Mouse (Mus musculus) heart, postnatal 4 days (tissue): Measurements from ENCODE around the gene Rnf215. TPM values are rescaled to one million over a fixed set of nuclear protein-coding genes. Genes with fewer than 3 reads are reported as not detected.
"Not testable (repeated sequence)": the region's sequence is repeated elsewhere in the genome, so short reads cannot be mapped to it uniquely, and the experiment has no call there.

ENCODE experiments used
- DNase-seq: peaks from one replicate; pipeline ENCODE4 v3.0.0; 2021
- total RNA-seq, 2 experiments: library from RNA; stranded (reverse); gene quantifications; 2 replicates each; pipeline ENCODE4 v1.2.3; 2021

The Rnf215 gene
- total RNA-seq, 2 experiments from 2014 or later = 17.5 to 18.3 TPM

DNA sequence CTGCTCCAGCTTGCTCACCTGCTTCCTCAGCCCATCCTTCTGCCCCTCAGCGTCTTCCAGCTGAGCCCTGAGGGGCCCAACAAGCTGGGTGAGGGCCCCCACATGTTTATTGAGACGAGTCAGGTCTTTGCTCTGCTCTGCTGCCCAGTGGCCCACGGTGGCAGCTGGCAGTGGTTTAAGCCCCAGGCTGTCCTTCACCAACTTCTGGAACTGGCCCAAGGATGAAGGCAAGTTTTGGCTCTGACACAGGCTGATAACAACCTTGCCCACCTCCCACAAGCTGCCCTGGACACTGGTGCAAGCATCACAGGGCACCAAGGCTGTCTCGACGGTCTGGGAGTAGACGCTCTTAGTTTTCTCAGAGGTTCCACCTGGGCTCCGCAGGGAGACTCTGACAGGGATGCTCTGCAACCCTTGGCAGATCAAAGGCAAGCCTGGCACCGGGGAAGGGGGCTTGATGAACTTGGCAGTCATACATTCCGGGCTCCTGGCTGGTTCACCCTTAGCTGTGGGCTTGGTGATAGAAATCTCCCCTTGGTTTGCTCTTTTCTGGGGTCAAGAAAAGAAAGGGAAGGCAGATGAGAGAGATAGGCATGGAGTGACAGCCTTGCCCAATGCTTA lies 13.6 kb downstream of the Rnf215 start:
- no peak for DNase-seq

DNA sequence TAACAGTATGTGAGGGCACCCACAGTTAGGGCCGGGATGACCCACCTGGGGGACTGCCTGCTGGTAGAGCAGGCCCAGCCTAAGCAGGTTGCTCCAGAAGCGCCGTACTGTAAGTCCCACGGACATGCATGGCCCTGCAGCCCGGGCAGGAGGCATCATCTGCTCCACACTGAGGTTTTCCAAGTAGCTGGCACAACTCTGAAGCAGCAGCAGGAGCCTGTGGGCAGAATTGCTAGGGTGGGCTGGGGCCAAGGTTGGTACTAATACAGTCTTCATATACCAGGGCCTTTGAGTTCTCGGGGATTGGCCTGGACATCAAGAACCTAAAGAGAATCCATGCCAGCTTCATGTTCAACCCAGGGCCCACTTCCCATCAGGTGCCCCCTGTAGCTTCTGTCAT lies 14.9 kb downstream of the Rnf215 start:
- DNase-seq = no peak

DNA sequence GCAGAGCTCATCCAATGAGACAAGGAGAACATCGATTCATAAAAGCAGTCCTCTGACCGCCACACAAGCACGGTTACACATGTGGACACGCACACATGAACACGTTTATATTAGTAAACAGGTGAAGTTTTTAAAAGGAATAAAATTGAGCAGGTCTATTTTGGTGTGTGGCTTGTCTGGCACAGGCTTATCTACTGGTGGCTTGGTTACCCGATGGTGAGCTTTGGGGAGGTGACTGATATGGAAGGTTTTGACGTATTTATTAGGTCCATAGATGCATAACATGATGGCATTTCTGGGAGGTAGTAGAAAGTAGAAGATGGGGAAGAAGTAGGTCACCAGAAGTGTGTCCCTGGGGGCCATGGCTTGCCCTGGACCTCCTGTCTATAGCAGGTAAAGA lies 18.7 kb downstream of the Rnf215 start:
- no peak for DNase-seq

DNA sequence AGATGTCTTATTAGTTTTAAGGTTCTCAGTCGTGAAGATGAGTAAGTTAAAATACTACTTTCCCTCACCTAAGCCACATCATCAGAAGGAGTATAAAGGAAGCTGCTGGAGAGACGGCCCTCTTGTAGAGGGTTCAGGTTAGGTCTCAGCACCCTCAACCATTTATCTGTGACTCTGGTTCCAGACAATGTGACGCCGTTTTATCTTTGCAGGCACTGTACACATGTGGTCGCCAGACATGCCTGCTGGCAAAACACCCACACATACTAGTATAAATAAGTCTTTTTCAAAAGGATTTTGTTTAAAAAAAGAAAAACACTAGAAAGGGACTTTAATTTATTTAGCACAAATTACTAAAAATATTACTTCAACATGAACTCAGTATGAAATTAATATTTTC lies 20.6 kb downstream of the Rnf215 start:
- DNase-seq = no peak

DNA sequence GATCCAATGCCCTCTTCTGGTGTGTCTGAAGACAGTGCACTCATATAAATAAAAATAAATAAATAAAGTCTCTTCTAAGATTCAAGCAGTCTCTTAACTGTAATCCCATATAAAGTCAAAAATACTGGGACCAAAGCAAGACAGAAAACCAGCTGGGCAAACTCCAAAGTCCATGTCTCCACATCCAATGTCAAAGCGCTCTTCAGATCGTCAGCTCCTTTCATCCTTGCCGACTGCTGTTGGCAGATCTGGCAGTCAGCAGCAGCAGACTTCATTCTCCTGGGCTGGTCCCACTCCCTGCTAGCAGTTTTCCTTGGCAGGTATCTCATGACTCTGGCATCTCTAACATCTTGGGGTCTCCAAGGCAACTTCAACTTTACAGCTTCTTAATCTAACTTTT lies 23.7 kb downstream of the Rnf215 start:
- DNase-seq = no peak

DNA sequence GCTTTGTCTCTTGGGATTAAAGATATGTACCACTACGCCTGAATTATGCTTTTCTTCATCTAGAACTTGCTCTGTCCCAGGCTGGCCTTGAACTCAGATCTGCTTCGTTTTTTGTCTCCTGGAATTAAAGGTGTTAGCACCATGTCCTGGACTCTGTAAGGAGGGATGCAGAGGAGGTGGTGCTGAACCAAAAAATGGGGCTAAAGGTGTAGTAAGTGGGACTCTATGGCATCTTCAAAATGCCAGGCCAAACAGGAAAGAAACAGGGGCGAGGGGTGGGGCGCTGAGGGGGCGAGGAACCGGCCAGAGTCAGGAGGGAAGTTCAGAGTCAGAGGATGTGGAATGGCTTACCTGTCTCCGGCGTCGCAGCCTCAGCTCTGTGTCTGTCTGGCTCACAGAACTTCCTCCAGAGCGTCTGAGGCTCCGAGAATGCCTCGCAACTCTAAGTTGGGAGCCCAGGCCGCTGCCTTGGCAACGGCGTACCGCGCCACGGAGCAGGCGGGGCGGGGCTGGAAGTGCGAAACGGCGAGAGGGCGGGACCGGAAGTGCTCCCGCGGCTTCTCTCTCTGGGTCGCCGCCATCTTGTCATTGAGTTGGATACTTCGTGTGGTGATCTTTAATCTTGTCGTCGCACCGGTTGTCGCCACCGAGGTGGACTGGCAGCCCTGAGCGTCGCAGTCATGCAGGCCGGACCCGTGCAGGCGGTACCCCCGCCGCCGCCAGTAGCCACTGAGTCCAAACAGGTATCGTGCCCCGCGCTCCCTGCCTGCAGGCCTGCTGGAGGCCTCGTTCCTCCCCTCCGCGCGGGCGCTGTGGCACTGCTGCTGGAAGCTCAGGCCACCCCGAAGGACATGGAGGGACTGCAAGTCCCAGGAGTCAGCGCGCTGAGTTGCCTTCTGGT lies 25.1 kb downstream of the Rnf215 start, which contains the start of the genes Ccdc157 and Sf3a1:
Gene Ccdc157, minus strand, starts transcription at position 486 of the 901 bp plus-strand sequence.
Gene Sf3a1, plus strand, starts transcription at position 543 of the 901 bp plus-strand sequence.
- peak; percentile 96 for DNase-seq

DNA sequence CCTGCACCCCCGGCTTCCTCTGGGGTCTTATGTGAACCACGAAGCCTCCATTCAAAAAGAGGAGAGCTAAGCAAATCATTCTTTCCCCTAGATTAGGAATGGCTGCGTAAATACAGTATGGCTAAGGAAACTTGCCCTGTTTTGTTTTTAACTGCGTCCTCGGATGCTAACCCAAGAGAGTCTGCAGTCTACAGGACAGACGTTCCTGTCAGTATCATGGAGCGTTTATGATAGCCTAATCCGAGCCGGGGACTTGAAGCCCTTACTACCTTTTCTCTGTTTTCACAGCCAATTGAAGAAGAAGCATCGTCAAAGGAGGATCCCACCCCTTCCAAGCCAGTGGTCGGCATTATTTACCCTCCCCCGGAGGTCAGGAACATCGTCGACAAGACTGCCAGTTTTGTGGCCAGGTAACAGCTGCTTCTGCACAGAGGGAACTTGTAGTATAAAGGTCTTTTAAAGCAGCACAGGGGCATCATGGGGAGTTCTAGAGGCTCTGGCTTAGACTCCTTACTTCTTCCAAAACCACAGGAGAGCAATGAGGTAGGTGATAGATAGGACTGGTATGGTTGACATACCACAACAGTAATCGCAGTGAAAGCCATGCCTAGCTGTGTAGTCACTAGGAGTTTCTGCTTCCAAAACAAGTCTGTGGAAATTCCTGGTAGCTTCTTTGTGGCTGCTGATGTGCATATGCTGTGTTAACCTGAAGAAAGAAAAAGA lies 25.9 kb downstream of the Rnf215 start:
- no peak for DNase-seq

DNA sequence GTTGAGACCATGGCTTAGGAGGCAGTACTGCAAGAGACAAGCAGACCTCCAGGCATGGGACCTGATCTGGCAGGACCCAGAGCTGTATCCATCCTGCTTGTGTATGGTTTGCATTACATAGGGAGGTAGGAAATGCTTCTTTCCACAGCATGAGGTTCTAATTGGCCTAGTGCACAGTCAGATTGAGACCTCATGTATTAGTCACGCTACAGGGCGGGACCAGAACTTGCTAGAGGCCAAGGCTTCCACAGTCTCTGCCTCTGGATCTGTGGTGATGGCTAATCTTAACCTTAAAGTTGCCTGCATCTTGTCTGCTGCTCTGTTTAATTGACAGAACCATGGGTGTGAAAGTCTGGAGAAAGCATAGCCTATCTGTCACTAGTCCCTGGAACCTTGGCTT lies 29.7 kb downstream of the Rnf215 start:
- DNase-seq = no peak

DNA sequence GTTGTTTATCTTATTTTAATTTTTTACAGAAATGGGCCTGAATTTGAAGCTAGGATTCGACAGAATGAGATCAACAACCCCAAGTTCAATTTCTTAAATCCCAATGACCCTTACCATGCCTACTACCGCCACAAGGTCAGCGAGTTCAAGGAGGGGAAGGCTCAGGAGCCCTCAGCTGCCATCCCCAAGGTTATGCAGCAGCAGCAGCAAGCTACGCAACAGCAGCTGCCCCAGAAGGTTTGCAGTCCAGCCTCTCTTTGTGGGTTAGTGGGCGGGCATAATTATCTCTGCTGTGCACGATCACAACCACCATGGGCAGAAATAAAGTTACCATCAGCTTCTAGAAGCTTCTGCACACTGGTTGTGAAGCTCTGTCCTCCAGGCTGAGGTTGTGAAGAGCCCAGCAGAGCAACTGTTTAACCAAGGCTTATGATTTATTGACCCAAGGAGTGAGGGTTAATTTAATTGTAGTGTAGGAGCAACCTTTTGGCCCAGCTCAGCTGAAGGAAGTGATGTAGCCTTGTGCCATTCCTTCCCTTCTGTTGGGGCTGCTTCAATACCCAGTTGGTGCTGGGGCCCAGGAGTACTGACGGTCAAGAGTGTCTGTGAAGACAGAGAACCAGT lies 31.6 kb downstream of the Rnf215 start:
- DNase-seq = no peak

DNA sequence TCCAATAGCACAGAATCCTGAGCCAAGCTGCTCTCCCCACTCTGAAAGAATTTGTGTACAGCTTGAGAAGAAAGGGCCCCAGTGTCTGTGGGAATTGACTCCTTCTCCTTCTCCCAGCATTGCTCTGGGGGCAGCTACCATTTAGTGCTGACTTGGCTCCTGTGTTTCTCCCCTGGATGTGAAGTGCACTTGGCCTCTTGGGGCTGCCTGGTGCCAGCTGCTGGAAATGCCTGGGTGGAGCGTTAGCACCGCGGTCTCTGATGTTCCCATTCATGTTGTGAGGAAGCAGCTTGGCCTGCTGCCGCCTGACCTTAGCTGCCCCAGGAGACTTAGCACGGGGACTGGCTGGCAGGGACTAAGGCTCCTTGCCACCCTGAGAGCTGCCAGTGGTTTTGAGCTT lies 39.6 kb downstream of the Rnf215 start:
- peak; percentile 65 for DNase-seq

DNA sequence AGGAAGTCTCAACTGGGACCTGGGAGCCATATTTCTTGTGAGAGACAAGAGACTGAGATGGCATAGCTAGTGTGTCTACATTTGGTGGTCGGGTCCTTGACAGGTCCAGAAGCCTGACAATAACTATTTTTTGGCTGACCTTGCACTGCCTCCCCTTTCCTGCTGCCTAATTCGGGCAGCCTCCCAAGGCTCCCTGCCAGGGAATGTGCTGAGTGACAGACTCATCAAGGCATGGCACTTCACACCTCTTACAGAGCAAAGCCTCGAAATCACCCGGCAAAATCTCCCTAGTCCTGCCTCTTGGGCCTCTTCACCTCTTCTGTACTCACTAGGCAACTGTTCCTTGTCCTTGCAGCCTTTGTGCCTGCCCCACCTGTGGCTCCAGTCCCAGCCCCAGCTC lies 42.7 kb downstream of the Rnf215 start:
- peak; percentile 78 for DNase-seq

DNA sequence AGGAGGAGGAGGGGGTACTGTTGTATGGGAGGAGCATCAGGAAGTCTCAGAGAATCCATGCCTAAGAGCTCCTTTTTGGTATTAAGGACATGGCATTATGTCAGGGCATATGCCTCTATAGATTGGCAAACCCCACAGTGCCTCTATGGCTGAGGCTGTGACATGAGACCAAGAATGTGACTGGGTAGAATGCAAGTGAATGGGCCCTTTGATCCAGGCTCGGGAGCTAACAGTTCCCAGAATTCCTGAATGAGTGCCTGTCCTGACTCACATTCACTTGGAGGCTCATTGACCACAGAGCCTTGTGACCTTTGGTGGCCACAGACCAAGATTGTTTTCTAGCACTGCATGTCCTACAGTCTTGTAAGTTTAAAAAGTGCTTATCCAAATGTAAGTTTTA lies 47.1 kb downstream of the Rnf215 start:
- no peak for DNase-seq

DNA sequence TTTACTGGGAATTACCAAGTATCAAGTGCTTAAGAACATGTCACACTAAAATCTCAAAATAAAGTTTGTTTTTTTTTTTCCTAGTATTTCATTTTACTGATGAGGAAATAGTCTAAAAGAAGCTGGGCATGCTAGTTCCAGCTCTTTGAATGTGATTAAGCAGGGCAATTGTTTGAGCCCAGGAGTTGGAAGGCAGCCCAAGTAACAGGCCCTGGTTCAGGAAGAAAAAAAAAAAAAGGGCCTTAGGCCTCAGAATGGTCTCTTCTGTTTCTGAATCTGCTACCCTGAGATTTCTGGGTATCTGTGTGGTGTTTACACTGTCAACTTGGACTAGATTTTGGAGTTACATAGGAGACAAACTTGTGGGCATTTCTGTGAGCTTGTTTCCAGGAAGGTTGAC lies 48.5 kb downstream of the Rnf215 start:
- no peak for DNase-seq

DNA sequence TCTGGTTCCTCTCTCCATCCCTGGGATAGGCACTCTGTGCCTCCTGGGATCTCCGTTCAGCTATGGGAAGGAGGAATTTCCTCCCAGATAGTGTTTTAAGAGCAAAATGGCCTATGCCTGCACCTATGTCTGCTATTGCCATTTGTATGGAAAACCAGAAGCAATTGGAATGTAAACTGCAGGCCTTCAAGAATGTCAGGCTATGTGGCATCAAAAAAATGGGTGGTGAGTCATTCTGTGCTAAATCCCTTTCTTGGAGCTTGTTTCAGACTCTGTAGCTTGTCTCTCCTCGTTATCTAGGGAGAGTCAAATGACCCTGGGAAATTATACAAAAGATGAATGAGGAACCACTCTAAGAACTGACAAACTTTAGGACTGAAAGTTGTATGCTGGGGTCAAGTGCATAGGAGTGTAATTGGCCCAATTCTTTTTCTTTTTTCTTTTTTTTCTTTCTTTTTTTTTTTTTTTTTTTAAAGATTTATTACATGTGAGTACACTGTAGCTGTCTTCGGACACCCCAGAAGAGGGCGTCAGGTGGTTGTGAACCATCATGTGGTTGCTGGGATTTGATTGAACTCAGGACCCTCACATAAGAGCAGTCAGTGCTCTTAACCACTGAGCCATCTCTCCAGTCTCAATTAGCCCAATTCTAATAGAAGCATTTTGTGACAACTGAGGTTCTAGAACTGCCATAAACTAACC lies 49.4 kb downstream of the Rnf215 start:
- no peak for DNase-seq

DNA sequence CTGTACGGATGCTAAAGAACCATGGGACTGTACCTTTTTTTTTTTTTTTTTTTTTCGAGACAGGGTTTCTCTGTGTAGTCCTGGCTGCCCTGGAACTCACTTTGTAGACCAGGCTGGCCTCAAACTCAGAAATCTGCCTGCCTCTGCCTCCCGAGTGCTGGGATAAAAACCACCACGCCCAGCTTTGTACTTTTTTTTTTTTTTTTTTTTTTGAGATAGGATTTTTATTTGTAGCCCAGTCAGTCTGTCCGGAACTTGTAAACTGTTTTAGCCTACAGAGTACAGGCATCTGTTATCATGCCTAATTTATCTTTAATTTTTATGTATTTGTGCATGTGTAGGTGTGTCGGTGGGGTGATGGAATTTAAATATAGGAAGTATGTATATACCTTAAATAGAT lies 50.5 kb downstream of the Rnf215 start:
- not testable (repeated sequence) for DNase-seq

DNA sequence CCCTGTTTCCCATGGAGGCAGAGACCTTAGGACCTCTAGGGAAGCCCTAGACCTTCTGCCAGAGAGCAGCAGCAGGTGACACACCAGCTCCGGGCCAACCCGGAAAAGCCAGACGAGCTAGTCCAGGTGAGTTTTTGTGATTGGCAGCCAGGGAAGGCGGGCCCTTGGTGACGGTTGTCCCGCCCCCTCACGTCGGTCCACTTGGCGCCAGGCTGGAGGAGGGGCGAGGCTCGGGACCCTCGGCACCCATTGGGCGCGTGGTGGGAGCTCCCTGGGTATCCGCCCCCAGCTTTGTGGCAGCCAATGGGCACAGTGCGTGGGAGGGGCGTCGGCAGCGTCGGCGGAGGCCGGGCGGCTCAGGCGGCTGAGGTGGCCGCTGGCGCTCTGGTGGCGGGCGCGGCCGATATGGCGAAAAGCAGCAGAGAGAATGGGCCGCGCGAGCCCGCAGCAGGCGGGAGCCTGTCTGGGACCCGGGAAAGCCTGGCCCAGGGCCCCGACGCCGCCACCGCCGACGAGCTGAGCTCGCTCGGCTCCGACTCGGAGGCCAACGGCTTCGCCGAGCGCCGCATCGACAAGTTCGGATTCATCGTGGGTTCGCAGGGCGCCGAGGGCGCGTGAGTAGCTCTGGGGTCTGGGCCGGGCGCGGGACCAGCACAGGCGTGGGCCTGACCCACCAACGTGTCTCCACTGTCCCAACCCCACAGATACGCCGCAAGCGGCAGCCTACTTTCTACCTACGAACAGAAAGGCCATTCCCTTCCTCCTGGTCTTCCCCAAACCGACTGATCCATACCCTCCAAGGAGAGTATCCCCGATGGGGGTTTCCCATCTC lies 51.7 kb downstream of the Rnf215 start, which contains the start of gene Tbc1d10a:
Gene Tbc1d10a, plus strand, starts transcription at position 304 of the 832 bp plus-strand sequence.
- peak; percentile 99 for DNase-seq

DNA sequence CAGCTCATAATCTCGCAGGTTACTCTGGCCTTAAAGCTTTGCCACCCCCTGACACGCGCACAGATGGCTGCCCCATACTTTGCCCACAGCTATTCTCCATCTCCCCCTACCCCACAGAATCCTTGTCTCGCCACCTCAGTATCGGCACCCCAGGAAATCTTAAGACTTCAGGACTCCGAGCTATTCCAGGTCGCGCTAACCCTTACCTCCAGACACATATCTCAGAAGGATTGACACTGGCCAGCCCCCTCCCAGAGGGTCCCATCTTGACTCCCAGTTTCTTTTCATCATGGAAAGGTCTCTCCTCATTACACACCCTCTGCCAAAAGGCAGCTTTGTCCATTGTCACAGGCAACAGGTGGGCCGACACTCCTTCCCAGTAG lies 52.3 kb downstream of the Rnf215 start:
- DNase-seq = no peak

DNA sequence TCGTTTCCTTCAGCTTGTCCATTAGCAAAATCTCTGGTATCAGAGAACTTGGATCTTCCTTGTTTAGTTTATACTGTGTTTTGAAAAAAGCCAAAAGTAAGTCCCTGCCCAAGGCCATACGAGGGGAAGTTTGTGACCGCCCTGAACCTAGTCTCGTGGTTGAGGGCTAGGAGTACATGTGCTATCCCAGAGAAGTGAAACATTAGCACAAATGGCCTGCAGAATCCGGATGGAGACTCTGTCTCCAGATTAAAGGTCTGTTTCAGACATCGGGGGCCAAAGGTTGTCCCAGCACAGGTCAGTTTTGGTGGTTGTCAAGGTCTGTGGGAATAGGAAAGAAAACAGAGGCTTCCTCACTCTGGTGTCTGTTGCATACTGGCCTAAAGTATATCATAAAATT lies 54.2 kb downstream of the Rnf215 start:
- DNase-seq = no peak

DNA sequence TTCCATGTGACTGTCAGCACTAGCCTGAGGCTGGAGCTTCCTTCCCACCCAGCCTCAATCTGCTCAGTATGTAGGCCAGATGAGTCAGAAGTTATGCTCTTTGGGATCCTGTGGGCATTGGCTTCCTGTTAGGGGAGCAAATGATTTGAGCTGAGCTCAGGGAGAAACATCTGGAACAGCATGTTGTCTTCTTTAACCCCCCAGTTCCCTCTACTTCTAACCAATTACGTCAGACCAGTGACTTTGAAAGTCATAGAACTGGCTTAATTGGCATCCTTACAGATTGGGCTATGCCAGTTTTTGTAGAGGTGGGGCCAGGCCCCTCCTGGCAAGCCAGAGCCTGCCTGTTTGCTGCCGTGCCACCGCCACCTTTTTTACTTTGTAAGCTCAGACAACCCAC lies 55.7 kb downstream of the Rnf215 start:
- DNase-seq = no peak
